Mouse (Mus musculus) mouse trophoblast stem cell (cell line): ENCODE measurements around the gene Grin2c.

Experiments
- in situ Hi-C, 2 experiments: fragments of 300-500 bp; cut with MseI, MboI; formaldehyde crosslinking; loops; 2 replicates in 1 of 2; 3 replicates in 1 of 2; pipeline ENCODE4 v1.15.1; 2025

Grin2c gene

DNA sequence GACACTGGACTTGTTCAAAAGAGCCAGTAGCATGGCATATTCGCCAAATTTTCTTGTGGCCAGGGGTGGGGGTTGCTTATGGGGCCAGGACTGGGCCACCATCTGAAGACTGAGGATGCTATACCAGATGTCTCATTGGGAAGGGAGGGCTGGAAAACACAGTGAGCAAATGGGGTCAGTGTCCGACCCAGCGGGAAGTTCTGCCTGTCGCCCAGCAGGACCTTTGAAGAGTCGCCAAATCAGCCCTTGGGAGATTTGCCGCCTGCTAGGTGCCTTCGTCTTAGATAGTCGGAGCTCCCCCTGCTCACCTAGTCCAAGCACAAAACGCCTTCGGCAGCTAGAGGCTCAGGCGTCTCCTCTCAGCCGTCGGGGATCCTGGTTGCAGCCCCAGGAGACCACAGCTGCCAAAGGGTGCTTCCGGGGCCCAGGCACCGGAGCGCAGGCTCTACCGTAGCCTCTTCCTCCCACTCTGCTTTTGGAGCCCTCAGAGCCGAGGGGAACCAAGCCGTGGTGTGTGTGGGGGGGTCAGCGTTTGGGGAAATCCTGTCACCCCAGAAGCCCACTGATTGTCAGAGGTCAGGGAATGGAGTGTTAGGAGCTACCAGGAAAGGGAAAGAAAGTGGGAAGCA is 1.2 kb downstream of the Grin2c start:
- in situ Hi-C loops, result no loop called here

GRCm38 (mm10) chr11:115264862-115265668 is 2.0 kb downstream of the Grin2c start:
- in situ Hi-C loops, result loop anchor here (5.0 kb wide), 3 partner anchors 58 to 103 kb away; partner anchors contain the start of gene Slc9a3r1 (in 1 of the 2)

GRCm38 (mm10) chr11:115264136-115264861 is 2.7 kb downstream of the Grin2c start:
- in situ Hi-C loops, result loop anchor here (5.0 kb wide), 3 partner anchors 57 to 102 kb away; partner anchors contain the start of gene Slc9a3r1 (in 1 of the 2)

DNA sequence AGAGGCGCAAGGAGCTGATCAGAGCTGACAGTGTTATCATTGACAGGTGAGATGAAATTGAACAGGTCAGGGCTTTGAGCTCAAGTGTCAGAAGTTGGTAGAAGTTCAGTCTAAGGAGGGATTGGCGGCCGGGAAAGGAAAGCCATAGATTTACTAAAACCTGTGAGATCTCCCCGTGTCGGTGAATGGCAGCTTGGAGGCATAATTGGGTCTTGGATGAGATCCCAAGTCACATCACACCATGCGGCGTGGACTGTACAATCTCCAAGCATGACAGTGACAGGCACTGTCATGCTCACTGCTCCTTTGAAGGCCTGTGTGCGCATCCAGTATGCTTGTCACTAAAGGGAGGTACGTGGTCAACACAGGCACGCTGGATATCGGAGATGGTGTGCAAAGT is 4.1 kb downstream of the Grin2c start:
- in situ Hi-C loops, result loop anchor here (5.0 kb wide), 3 partner anchors 56 to 101 kb away; partner anchors contain the start of gene Slc9a3r1 (in 1 of the 2)

GRCm38 (mm10) chr11:115259134-115259533 is 7.9 kb downstream of the Grin2c start:
- in situ Hi-C loops, result no loop called here

- in situ Hi-C loops, result no loop called here
Observed at GRCm38 (mm10) chr11:115257775-115258510, 9.1 kb downstream of the Grin2c start.

DNA sequence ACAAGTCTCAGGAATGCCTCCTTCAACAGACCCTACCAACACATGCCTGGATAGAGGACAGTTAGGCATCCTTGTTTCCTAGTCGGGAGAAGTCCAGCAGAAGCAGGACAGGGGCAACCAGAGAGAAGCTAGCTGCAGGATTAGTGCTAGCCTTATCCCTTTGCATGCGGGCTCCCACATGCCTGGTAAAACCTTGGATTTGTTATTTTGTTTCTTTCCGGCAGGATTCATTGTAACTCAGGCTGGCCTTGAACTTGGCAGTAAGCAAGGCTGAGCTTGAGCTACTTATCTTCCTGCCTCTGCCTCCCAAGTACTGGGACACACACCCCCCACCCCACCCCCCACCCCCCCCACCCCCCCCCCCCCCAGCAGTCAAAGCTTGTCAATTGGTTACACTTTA is 15.8 kb downstream of the Grin2c start:
- in situ Hi-C loops, result no loop called here

- in situ Hi-C loops, result no loop called here
Observed at GRCm38 (mm10) chr11:115250405-115251090, 16.5 kb downstream of the Grin2c start.

DNA sequence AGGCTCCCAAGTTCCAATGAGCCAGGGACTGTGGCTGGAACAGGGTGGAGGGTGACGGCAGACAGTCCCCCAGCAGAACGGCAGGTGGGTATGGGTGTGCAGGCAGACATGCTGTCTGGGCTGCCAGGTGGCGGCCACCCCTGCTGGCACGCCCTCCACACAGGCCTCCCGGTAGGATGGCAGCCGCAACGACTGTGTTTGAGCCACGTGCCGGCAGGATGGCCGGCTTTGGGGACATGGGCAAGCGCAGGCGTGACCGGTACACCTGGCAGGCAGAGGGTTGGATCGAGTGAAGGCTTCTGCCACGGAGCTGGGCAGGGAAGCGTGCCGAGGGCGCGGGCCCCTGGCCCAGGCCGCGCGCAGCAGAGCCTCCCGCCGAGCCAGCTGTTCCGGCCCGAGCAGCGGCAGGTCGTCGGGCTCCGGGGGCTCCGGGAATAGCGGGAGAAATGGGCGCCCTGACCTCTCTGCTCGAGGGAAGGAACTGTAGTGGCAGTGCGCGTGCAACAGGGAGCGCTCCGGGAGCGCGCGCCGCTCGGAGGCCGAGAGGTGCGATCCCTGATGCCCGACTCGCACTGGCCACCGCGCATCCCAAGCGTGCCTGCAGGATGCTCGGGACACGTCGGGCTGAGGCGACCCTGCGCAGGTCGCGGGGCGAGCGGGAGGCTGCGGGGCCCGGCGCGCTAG is 17.2 kb downstream of the Grin2c start:
- in situ Hi-C loops, result no loop called here

GRCm38 (mm10) chr11:115247945-115248344 is 19.1 kb downstream of the Grin2c start:
- in situ Hi-C loops, result no loop called here

- in situ Hi-C loops, result no loop called here
Observed at GRCm38 (mm10) chr11:115247240-115247639, 19.8 kb downstream of the Grin2c start.

GRCm38 (mm10) chr11:115246386-115246785 is 20.7 kb downstream of the Grin2c start:
- in situ Hi-C loops, result no loop called here

- in situ Hi-C loops, result no loop called here
Observed at GRCm38 (mm10) chr11:115244840-115245239, 22.2 kb downstream of the Grin2c start.

- in situ Hi-C loops, result no loop called here
Observed at GRCm38 (mm10) chr11:115243783-115244182, 23.3 kb downstream of the Grin2c start.

GRCm38 (mm10) chr11:115242746-115243145 is 24.3 kb downstream of the Grin2c start:
- in situ Hi-C loops, result no loop called here

GRCm38 (mm10) chr11:115241402-115241801 is 25.6 kb downstream of the Grin2c start:
- in situ Hi-C loops, result no loop called here

DNA sequence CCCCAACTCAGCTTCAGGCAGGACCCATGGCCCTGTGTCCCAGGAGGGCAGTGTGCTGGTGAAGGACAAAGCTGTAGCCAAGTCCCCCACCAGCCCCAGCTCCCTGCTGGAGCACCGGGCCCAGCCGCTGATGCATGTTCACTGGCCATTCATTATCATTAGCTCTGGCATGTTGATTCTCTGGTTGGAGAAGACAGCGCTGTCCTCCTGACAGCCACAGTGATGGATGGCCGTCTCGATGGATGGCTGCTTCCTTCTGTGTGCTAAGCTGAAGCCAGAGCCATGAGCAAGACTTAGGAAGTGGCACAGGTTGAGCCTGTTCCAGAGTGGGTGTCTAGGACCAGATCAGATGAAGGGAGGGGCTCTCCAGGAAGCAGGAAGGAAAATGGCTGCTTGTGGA is 30.5 kb downstream of the Grin2c start:
- in situ Hi-C loops, result no loop called here

- in situ Hi-C loops, result no loop called here
Observed at GRCm38 (mm10) chr11:115234320-115235044, 32.6 kb downstream of the Grin2c start.

DNA sequence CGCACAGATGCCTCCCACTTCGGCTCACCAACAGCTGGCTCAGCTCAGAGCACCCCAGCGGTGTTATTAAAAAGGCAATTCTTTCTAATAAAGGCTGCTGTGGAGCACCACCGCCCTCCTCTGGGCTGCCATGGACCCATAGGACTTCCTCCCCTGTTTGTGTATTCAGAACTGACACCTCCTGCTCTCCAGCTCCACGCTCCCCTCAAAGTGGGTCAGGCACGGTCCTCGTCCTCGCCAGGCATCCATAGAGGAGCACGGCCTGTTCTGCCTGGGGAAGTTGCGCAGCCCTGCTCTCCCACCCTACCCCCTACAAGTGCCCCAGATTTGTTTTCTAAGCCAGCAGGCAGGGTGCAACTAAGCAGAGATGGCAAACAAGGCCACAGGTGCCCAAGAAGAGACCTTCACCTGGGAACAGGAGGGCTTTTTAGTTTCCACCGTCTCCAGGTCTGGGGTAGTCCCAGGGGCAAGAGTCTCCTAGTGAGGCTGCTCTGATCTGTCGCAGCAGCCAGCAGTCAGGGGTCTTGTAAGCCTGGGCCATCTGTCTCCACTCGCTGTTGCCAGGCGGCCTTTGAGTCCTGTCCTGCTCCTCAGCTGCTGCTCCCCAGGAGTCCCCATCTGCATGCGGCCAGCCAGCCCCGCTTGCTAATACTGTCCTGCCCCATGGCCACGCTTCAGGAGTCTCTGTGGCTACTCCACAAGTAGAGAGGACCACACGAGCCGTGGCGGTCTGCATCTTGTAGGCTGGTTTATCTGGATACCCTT is 33.3 kb downstream of the Grin2c start:
- in situ Hi-C loops, result no loop called here
